Mouse (Mus musculus): ENCODE results near the gene Fubp1.
A peak's percentile ranks its signal among the peaks of the same experiment; 100 is the strongest.
"Not testable (repeated sequence)": the region's sequence is repeated elsewhere in the genome, so short reads cannot be mapped to it uniquely, and the experiment has no call there.

Gene Fubp1

GRCm38 (mm10) chr3:152193177-152193576 is 17.0 kb upstream of the Fubp1 start:
- DNase-seq (ENCODE audit: low read depth, low spot score): no peak

DNA sequence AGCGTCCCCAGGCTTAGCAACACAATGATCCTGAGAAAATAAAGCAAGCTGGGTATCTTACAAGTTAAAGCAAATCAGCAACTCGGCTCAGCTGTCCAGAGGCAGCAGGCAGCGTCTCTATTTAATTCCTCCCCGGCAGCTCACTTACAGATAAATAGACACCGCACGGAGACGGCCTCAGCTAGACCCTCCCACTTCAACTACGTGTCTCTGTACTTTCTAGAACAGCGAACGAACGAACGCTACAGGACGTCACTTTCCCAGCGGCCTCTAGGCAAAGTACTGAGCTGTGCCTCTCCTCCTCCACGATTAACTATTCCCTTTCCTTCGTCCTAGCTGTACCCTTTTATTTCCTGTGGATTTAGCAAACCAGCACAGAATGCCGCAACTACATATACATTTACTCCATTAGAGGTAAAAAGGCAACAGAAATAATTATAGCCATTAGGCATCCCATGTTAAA is 16.6 kb upstream of the Fubp1 start:
- DNase-seq (ENCODE audit: low read depth, low spot score): peak; percentile 95

DNA sequence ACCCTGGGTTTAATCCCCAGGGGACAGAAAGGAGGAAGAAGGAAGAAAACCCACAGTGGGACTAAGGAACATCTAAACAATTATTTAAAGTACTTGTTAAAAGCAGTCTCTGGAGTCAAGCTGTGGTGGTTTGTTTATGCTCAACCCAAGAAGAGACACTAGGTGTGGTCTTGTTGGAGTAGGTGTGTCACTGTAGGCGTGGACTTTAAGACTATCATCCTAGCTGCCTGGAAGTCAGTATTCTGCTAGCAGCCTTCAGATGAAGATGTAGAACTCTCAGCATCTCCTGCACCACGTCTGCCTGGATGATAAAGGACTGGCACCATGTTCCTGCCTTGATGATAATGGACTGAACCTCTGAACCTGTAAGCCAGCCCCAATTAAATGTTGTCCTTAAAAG is 13.0 kb upstream of the Fubp1 start:
- not testable (repeated sequence) for DNase-seq (ENCODE audit: low read depth, low spot score)

DNA sequence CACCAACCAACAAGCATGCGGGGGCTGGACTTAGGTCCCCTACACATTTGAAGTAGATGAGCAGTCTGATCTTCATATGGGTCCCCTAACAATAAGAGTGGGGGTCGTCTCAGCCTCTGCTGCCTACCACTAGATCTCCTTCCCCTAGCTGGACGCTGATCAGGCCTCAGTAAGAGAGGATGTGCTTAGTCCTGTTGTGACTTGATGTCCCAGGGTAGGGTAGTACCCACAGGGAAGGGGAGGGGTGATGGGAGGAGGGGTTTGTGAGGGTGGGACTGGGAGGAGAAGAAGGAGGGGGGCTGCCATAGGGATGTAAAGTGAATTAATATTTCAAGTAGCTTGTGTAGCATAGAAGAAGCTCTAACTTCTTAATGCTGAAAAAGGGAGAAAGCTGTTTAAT is 11.1 kb upstream of the Fubp1 start:
- no peak for DNase-seq (ENCODE audit: low read depth, low spot score)

GRCm38 (mm10) chr3:152201181-152201580 is 9.0 kb upstream of the Fubp1 start:
- no peak for DNase-seq (ENCODE audit: low read depth, low spot score)

DNA sequence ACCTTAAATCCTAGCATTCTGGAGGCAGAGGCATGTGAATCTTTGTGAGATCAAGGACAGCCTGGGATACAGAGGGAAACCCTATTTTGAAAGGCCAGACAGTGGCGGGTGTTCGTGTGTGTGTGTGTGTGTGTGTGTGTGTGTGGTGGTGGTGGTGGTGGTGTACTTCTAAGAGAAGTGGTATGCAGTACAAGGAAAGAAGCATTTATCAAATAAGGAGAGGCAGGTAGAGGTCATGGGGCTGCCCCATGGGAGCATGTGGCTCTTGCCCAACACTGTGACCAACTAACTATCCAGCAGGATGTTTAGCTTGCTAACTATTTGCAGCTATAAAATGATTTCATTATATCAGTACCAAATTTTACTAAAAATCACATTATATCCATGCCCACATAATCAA is 8.6 kb upstream of the Fubp1 start:
- no peak for DNase-seq (ENCODE audit: low read depth, low spot score)

- no peak for DNase-seq (ENCODE audit: low read depth, low spot score)
Measured at GRCm38 (mm10) chr3:152202942-152203341, 7.3 kb upstream of the Fubp1 start.

DNA sequence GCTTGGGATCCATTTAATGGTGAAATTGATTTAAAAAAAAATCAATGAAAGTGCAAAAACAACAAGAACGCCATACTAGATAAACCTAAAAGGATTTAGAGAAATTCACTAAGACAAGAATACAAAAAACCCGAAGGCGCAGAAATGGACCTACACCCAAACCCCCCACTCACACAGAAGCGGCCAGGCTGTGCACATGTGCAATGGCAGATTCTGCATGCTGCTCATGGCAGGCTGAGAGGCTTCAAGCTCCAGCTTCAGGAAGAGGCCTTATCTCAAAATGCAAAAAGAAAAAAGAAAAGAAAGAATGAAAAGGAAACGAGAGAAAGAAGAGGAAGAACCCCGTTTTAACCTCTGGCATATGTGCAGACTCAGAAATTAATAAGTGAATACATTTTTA is 6.8 kb upstream of the Fubp1 start:
- DNase-seq (ENCODE audit: low read depth, low spot score): no peak

- no peak for DNase-seq (ENCODE audit: low read depth, low spot score)
Measured at GRCm38 (mm10) chr3:152203996-152204395, 6.2 kb upstream of the Fubp1 start.

DNA sequence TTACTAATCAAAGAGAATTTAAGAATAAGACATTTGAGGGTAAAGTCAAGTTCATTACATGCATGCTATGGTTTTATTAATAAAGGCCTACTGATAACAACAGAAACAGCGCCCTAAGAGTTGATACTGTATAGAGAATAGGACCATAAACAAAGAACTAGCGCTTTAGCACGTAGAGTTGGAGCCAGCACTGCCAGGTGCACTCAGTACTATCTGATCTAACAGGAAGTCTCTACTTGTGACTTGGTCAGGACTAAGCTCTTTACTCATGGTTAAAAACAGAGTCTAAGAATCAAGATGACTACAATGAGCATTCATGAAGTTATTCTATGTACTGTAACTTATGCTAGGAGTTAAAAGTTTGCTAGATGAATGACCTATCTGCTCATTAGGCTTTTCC is 5.6 kb upstream of the Fubp1 start:
- no peak for DNase-seq (ENCODE audit: low read depth, low spot score)

DNA sequence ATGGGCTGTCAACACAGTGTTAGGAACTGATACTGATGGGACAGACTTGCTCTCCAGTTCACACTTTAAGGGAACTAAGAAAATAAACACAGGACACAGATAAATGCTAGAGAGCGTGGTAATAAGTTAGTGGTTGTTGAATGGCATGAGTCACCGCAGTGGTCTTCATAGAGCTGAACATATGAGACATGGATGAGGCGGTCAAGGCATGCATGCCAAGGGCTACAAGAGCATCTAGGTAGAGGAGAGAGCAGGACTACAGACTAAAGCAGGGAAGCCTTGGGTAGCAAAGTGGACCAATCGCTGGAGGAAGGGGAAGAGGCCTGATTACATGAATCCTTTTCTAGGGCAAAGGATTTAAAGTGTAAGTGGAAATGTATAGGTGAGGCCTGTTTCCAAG is 3.1 kb upstream of the Fubp1 start:
- DNase-seq (ENCODE audit: low read depth, low spot score): no peak

DNA sequence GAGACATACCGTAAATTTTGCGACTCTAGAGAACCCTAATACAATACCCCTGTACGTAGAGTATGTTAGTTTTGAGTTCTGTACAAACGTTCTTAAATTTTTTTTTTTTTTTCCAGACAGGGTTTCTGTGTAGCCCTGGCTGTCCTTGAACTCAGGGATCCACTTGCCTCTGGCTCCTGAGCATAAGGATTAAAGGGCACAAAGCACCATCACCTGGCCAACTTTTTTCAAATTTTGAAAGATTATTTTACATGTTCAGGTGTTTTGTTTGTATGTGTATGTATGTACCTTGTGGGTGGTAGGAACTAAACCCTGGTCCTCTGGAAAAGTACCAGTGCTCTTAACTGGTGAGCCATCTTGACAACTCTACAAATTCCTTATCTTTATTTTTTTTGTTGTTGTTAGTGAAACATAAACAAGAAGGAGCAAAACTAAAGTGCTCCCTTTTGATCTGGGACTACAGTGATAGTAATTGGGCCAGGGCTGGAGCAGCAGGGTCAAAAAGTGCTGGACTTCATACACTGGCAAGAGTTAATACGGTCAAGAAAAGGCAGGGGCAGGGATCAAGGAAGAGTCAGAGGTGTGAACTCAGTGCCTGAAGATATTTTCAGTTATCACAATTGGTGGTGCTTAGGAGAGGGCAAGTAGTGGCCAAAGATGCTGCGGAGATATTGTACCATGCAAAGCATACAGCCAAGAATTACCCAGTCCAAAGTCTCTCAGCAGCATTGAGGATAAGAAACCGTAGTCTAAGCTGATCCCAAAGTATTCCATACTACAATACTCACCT is 1.9 kb upstream of the Fubp1 start:
- no peak for DNase-seq (ENCODE audit: low read depth, low spot score)

GRCm38 (mm10) chr3:152209177-152209966 is 850 bp upstream of the Fubp1 start:
- DNase-seq (ENCODE audit: low read depth, low spot score): no peak

GRCm38 (mm10) chr3:152210728-152211391 is 638 bp downstream of the Fubp1 start:
- no peak for DNase-seq (ENCODE audit: low read depth, low spot score)

DNA sequence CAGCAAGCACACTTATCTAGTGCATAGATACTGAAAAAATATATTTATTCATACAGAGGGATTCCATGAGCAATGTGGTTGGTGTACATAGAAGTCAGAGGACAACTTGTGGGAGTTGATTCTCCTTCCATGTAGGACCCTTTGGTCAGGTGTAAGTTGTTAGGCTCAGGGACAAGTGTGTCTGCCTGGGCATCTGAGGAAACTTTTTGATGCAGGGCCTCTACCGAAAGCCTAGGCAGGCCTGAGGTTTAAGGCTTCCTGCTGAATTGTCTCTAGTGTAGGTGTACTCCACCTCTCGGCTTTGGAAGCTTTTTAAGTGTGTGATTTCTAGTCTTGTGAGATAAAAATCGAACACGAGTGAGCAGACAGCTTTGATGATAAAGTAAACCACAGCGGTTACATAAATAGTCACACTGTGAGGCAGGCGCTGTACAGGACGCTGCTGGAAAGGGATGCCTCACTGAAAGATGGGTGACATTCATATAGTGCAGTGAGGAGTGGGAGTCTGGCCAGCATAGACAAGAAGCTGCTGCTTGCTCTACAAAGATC is 1.6 kb downstream of the Fubp1 start:
- no peak for DNase-seq (ENCODE audit: low read depth, low spot score)

DNA sequence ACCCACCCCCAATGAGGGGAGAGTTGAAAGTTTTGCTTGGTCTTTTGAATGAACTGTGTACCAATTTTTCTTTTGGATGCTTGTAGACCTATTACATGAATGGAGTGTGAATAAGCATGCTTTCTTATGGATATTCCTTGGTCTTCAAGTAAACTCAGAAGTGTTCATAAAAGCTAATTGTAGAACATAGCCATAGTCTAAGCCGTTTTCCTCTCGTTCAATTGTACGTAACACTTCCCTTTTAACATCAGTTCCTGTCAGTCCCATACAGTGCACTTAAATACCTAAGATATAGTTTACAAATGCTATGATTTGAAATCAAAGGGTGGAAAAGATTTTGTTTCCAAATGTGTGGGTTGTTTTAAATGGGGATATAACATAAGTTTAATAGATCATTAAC is 3.2 kb downstream of the Fubp1 start:
- DNase-seq (ENCODE audit: low read depth, low spot score): no peak

- no peak for DNase-seq (ENCODE audit: low read depth, low spot score)
Measured at GRCm38 (mm10) chr3:152224918-152225317, 14.7 kb downstream of the Fubp1 start.

GRCm38 (mm10) chr3:152225906-152226305 is 15.7 kb downstream of the Fubp1 start:
- no peak for DNase-seq (ENCODE audit: low read depth, low spot score)

DNA sequence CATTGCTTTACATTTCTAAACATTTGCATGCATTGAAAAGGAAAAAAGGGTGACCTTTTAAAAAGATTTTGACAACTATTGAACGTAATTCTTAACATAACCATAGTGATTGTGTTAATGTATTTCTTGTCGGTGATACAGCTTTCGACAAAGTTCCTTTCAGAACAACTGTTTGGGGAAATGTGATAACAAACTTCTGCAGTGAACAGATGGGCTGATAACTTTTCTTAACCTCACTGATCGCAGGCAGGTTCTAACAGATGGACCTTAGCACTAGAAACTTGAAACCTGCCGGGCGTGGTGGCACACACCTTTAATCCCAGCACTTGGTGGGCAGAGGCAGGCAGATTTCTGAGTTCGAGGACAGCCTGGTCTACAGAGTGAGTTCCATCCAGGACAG is 18.6 kb downstream of the Fubp1 start:
- DNase-seq (ENCODE audit: low read depth, low spot score): no peak

DNA sequence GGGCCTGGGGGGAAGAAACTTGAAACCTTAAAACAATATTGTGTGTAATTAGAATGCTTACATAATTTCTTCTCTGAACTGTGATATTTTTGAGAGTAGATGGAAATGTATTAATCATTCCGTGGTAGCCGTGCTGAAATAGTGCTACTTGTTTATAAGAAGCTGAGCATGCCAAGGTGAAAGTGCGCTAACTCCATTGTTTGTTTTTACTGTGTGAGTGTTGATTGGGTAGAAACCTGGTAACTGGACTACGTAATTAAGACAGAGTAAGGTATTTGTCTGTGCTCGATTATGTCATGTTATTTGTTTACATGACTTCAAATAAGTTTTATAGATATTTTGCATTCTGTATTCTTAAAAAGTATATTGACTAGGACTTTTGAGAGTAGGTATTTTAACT is 19.0 kb downstream of the Fubp1 start:
- no peak for DNase-seq (ENCODE audit: low read depth, low spot score)

GRCm38 (mm10) chr3:152231333-152232100 is 21.3 kb downstream of the Fubp1 start:
- DNase-seq (ENCODE audit: low read depth, low spot score): no peak

Data from telencephalon, adult 2 months (tissue).